Mouse (Mus musculus) retina, postnatal 1 day (tissue): ENCODE data around the gene Pax4.

Source experiments
- DNase-seq: peaks from one replicate; pipeline ENCODE4 v3.0.0-alpha.2; 2012

Gene Pax4

GRCm38 (mm10) chr6:28449253-28449652, at the start of gene Pax4:
Pax4 (minus strand) TSS chr6:28449353.
- no peak for DNase-seq

GRCm38 (mm10) chr6:28497837-28498236, 48.7 kb upstream of the Pax4 start:
- no peak for DNase-seq

GRCm38 (mm10) chr6:28491198-28491597, 42.0 kb upstream of the Pax4 start:
- no peak for DNase-seq

DNA sequence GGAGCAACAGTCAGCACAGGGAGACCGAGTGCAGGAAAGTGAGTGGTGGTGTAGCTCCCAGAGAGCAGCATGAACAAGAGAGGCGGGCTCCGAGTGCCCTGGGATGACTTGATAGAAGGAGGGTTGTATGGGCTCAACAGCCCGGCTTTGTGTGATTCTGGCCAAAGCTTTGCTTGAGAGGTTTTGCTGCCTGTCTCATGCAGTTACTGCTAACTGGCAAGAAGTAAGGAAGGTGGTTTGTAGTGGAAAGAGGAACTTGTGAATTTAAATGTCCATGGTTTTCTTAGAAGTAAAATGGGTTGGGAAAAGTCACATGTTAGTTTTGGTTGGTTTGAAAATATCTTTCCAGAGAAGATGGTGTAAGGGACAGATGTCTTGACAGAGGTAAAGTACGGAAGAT, 41.5 kb upstream of the Pax4 start:
- no peak for DNase-seq

DNA sequence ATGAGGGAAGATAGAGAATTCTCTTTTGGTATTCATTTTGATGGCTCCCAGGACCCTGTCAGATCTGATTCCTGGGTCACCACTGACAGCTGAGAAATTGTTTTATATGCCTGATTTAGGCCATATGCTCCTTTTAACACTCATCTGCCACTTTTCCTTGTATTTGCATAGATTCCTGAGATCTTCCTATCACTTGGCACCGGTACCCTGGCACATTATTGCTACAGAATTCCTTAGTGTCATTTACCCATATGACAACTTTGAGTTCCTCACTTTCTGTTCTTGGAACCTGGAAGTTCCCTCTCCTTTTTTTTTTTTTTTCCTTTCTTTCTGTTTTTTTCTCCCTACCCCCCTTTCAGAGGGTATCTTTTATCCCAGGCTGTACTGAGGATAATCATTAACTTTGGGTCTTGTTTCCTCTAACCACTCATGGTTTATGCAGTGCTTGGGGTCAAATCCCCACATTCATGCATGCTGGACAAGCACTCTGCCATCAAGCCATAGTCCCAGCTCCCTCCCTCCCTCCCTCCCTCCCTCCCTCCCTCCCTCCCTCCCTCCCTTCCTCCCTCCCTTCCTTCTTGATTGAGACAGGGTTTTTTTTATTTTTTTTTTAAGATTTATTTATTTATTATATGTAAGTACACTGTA, 39.2 kb upstream of the Pax4 start:
- DNase-seq, result no peak

DNA sequence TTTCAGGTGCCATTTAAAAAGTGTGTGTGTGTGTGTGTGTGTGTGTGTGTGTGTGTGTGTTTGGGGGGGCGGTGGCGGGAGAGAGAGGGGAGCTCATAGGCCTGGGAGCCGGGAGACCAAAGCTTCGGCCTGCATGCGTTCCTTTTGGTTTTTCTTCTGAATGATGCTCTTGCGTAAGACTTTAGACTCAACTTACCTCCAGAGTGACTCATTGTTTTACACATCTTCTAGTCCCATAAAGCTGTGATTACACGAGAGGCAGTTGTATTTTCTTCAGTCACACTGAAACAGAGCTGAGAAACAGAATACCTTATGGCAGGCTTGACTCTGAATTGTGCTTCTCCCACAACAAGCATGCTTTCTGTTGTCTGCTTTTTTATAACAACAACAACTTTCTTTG, 37.8 kb upstream of the Pax4 start:
- DNase-seq, result no peak

- no peak for DNase-seq
Observed at GRCm38 (mm10) chr6:28486471-28486870, 37.3 kb upstream of the Pax4 start.

- DNase-seq, result no peak
Observed at GRCm38 (mm10) chr6:28486008-28486407, 36.9 kb upstream of the Pax4 start.

DNA sequence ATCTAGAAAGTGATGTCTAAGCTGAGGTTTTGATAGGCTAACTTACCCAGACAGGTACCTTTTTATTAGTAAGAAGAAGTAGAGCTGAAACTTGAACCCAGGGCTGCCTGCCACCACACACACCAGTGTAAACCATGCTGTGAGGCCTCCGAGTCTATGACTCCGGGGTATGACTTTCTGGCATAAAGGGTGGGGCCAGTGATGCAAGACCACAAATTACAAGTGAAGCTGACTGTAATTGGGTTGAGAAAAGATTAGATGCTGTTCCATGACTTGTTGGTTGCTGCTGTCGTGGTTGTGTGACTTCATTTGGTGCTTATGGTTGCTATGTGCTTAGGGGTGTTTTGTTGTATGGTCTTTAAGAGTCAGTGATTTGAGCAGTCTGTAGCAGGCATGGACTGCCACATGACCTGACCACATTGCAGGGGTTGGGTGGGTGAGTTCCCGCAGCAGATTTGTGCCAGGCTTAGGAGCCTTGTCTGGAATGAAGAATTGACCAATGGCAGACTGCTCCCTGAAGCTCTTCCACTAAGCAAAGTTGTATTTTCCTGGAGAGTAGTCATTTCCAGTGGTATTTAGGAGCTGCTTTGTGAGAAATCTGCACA, 33.7 kb upstream of the Pax4 start:
- DNase-seq, result no peak

GRCm38 (mm10) chr6:28480752-28481492, 31.8 kb upstream of the Pax4 start:
- DNase-seq, result no peak

- peak; percentile 100 for DNase-seq
Observed at GRCm38 (mm10) chr6:28479865-28480751, 31.0 kb upstream of the Pax4 start.

DNA sequence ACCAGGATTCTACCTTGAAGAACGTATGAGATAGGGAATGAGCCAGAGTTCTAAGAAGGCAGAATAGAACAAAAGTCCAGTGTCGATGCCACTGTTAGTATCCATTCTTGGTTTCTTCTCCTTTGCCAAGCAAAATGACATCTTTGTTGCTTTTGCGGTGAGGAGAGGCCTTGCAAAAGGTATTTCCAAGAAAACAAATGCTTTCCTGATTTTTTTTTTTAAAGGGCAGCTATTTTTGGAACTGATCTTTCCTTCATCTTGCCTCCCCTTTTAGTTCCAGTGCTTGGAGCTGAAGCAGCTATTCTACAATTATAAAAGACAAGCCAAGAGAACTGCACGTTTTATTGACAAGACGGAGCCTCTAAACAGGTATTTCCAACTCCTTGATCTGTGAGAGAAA, 25.7 kb upstream of the Pax4 start, which contains the start of gene Snd1:
TSS of gene Snd1 (plus strand) at position 301 of the 400 bp plus-strand sequence.
- no peak for DNase-seq

GRCm38 (mm10) chr6:28474211-28474610, 25.1 kb upstream of the Pax4 start:
- DNase-seq, result no peak

DNA sequence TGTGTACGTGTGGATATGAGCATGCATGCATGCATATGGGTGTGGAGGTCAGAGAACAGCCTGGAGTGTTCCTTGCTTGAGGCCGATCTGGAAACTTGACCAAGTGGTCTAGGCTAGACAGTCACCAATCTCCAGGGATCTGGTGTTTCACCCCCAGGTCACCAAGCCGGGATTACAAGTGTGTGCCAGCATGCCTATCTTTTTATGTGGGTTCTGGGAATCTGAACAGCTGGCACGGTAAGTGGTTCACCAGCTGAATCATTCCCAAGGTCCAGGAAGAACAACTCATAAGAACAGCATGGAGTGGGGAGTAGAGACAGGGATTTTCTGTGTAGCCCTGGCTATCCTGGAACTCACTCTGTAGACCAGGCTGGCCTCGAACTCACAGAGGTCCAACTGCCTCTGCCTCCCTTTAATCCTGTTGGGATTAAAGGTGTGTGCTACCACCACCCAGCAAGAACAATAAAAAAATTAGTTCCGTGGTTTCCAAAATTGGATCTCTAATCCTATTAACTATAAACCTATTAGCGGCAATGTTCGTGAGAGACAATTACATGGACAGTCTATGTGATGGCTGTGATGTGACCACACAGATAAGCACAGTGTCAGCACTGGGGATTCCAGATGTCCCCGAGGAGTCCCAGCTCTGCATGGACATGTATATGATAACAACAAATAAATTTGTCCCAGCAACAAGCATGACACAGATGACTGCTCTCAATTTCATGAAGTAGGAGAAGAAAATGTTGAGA, 22.3 kb upstream of the Pax4 start:
- DNase-seq, result peak; percentile 52

DNA sequence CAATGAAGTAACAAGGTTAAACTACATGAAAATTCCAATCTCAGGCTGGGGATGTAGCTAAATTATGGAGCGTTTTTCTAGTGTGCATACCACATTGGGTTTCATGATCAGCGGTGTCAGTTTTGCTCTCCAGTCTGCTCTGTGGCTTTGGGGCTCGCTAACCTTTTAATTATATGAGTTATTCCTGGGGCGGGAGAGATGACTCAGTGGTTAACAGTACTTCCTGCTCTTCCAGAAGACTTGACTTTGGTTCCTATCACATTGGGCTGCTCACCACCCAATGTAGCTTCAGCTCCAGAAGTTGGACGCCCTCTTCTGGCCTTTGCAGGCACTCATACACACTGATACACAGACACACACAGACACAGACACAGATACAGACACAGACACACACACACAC, 21.5 kb upstream of the Pax4 start:
- no peak for DNase-seq

GRCm38 (mm10) chr6:28470017-28470602, 21.0 kb upstream of the Pax4 start:
- DNase-seq, result no peak

DNA sequence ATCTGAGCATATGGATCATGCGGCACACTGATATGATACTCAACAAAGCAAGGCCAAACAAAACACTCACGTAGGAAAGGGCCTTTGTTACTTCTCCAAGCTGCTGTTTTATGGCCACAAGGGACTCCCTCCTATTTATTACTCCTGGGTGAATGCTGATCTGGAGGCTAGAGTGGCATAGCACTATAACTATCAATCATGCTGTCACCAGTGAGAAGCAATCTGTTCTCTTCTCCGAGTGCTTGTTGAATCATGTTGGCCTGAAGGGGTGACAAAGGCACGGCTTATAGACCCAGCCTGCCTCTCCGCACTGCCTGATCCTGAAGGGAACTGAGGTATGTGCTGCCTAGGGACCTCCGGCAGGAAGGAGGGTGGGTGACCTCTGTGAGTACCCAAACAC, 15.5 kb upstream of the Pax4 start:
- no peak for DNase-seq

DNA sequence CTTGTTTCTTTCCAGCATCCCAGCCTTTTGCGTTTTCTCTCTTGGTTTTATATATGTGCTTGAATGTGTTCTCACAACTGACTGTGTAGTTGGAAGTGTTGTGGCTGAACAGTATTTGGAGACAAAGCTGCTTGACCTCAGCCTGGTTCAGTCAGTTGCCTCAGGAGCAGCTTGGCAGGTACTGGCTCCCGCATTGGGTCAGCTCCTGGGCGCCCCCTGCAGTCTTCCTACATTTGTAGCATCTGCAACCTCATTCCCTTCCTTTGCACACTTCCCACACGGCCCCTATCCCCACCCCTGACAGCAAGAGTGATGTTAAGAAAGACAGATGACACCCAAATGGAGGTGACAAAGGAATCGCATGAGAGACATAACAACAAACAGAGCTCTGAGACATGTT, 11.4 kb upstream of the Pax4 start:
- peak; percentile 60 for DNase-seq

DNA sequence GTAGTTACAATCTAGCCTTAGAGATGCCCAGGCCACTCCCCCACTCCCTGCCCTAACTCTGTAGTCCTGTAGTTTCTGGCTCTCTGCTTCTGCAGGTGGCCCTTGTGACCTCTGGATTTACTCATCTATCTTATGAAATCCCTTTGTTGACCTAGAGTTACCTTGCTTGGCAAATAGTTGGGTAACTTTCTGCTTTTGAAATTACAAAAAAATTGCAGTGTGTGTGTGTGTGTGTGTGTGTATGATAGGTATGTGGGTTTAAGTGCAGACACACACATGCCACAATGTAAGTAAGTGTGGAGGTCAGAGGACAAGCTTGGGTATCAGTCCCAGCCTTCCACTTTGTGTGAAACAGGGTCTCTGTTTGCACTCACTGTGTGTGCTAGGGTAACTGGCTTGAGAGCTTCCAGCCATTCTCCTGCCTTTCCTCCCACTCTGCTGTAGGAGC, 10.1 kb upstream of the Pax4 start:
- no peak for DNase-seq

DNA sequence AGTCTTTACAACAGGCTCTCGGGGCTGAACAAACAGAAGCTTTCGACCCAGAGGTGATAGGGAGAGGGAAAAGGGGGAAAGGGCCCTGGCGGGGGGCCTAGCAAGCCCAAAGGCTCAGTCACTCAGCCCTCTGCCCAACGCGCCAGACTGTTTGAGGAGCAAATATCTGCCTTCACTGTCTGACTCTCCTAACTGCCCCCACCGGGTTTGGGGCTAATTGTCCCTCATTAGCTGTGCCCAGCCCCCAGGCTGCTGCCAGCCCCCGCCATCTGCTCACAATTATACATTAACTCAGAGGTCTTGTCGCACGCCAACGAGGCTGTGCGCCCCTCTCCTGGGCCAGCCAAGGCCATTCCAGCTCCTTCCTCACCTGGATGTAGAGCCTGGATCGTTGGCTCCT, 1.8 kb upstream of the Pax4 start:
- peak; percentile 19 for DNase-seq

DNA sequence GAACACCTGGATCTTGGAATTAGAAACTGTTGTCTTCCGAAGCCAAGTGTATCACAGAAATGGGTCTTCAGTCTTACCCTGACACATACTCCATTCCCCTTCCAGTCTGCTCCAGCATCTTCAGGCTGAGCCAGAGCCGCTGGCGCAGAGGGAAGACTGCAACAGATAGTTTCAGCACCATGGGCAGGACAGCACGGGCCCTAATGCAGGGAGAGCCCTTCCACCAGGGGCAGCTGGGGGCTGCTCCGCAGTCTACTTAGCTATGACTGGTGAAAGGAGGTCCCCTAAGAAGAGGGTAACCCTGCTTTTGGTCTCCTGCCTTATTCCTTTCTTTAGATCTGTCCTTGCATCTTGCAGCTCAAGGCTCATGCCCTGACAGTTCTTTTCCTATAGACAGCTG, 1.3 kb upstream of the Pax4 start:
- no peak for DNase-seq

GRCm38 (mm10) chr6:28447937-28448336, 1.2 kb downstream of the Pax4 start:
- DNase-seq, result no peak
